Mouse (Mus musculus): ENCODE measurements around the gene Efna2. TPM values are rescaled to one million over a fixed set of nuclear protein-coding genes. Genes with fewer than 3 reads are reported as not detected.
"Not testable (repeated sequence)": the region's sequence is repeated elsewhere in the genome, so short reads cannot be mapped to it uniquely, and the experiment has no call there.

Efna2 gene
- polyA plus RNA-seq, 1 experiment from 2014 or later = 12.1 TPM

DNA sequence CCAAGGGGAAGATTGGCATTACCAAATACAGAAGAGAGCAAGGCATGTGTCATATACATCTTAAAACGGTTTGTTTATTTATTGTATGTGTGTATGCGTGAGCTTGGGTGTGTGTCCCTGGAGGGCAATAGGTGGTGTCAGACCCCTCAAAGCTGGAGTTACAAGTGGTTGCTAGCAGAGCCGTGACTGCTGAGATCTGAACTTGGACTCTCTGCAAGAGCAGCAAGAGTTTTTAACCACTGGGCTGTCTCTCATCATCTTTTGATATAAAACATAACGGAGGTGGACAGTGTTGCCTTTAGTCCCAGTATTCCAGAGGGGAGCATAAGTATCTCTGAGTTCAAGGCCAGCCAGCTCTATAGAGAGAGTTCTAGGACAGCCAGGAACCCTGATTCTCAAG lies 29.0 kb downstream of the Efna2 start:
- no peak for ATAC-seq (ENCODE audit: low read depth)
- no peak overlapping the region for H3K4me2 ChIP-seq (ENCODE audit: low read depth, low read length)

DNA sequence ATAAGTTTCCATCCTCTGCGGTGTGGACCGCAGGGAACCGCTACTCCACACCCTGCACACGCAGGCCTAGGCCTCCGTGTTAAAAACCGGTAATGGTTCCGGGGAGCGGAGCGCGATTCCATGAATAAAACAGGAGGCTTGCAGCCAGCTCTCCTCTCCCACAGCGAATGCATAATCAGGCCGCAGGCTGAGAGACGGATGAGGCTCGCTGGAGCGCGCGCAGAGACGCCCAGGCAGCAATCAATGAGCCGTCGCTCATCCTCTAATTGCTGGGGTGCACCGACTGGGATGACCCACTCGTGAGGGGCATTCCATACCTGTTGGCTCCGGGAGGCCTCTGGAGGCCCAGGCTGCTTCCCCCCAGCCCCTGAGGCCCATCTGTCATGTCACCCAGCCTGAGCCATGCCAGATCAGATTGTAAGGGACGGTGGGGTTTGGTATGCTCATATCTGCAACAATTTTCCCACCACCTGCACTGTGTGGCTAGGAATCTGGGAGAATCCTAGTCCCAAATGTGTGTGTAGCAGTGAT lies 29.6 kb downstream of the Efna2 start:
- no peaks in the 10 kb centered on the region for H3K36me3 ChIP-seq (ENCODE audit: control insufficient read depth, insufficient read depth, low read length)
- ATAC-seq (ENCODE audit: low read depth) = no peak
- no peaks in the 10 kb centered on the region for H3K9me3 ChIP-seq (ENCODE audit: control insufficient read depth, low read length)
- no peak overlapping the region for H3K27ac ChIP-seq (ENCODE audit: low read length)
- no peaks in the 10 kb centered on the region for H3K27me3 ChIP-seq (ENCODE audit: control insufficient read depth, insufficient read depth, low read depth, low read length)
- H3K4me3 ChIP-seq (ENCODE audit: low read length) = no peak overlapping the region
- H3K9ac ChIP-seq (ENCODE audit: low read length) = no peak overlapping the region
- WGBS = 16% methylated on average over 24 of the region's 24 CpGs
- H3K4me2 ChIP-seq (ENCODE audit: low read depth, low read length) = no peak overlapping the region
- no peaks in the 10 kb centered on the region for H3K4me1 ChIP-seq (replicated peaks; ENCODE audit: control insufficient read depth, insufficient read depth, low read length)

More for the DNA sequence above, 29.0 kb downstream of the Efna2 start:
- WGBS = 59% methylated on average over 4 of the region's 4 CpGs
- Histone ChIP-seq H3K36me3 (ENCODE audit: control insufficient read depth, insufficient read depth, low read length) (no peaks in the 10 kb centered on the region), H3K27ac (ENCODE audit: low read length) (no peak overlapping the region), H3K9me3 (ENCODE audit: control insufficient read depth, low read length) (no peaks in the 10 kb centered on the region), H3K9ac (ENCODE audit: low read length) (no peak overlapping the region), H3K27me3 (ENCODE audit: control insufficient read depth, insufficient read depth, low read depth, low read length) (no peaks in the 10 kb centered on the region), H3K4me1 (replicated peaks; ENCODE audit: control insufficient read depth, insufficient read depth, low read length) (no peaks in the 10 kb centered on the region), H3K4me3 (ENCODE audit: low read length) (no peak overlapping the region)

DNA sequence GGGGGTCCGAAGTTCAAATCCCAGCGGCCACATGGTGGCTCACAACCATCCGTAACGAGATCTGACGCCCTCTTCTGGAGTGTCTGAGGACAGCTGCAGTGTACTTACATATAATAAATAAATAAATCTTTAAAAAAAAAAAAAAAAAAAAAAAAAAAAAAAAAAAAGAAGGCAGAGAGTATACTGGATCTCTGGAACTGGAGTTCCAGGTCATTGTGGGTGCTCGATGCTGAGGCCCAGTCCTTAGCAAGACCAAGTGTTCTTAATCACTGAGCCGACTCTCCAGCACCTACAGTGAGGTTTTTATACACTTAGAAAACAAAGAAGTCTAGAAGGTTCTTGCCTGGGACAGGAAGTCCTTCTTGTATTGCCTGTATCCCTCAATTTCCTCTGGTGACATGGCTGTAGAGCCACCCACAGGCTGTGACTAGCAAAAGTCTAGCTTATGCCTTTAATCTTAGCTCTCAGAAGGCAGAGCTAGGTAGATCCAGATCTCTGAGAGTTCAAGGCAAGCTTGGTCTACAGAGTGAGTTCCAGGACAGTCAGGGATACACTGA lies 32.3 kb downstream of the Efna2 start:
- not testable (repeated sequence) for H3K27ac ChIP-seq (ENCODE audit: low read length); H3K4me2 ChIP-seq (ENCODE audit: low read depth, low read length); H3K4me1 ChIP-seq (replicated peaks; ENCODE audit: control insufficient read depth, insufficient read depth, low read length)

DNA sequence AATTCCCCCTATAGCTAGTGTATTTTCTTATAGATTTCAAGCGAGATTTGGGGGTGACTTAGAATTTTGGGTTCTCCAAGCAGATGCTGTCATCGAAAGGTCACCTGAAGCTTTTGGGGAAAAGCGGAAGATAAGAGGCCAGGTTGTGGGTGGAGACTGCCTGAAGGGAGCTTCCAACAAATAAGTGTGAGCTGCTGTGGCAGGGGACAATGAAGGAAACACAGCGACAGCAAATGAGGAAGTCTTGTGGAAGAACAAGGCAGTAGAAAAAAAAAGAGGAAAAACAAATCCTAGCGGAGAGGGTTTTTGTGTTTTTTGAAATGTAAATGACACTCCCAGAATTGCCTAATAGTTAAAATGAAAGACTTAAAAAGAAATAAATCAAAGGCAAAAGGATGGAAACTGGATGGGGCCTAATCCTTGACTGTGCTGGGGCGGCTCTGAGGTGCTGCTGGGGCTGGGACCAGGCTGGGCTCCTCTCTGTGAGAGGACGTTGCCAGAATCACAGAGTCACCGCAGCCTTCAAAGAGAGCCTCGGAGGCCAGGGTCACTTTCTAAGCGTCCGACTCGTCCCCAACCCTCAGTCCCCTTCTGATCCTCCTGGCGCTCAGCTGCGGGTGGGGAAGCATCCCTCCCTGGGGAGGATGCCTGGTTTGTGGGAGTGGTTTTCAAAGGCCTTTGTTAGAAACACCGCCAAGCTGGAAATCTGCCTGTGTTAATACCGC lies 35.9 kb downstream of the Efna2 start:
- Histone ChIP-seq H3K4me3 (ENCODE audit: low read length) (no peak overlapping the region), H3K9ac (ENCODE audit: low read length) (peak overlapping the region; percentile 39), H3K27ac (ENCODE audit: low read length) (no peak overlapping the region; the same call in 1 of the 2 replicates), H3K27me3 (ENCODE audit: control insufficient read depth, insufficient read depth, low read depth, low read length) (no peaks in the 10 kb centered on the region), H3K9me3 (ENCODE audit: control insufficient read depth, low read length) (no peaks in the 10 kb centered on the region), H3K36me3 (ENCODE audit: control insufficient read depth, insufficient read depth, low read length) (no peaks in the 10 kb centered on the region), H3K4me1 (replicated peaks; ENCODE audit: control insufficient read depth, insufficient read depth, low read length) (no peaks in the 10 kb centered on the region), H3K4me2 (ENCODE audit: low read depth, low read length) (no peak overlapping the region)
- no peak for ATAC-seq (ENCODE audit: low read depth)
- 29% methylated on average over 16 of the region's 16 CpGs for WGBS

More for the DNA sequence above, 32.3 kb downstream of the Efna2 start:
- WGBS = 65% methylated on average over 7 of the region's 7 CpGs
- H3K9me3 ChIP-seq (ENCODE audit: control insufficient read depth, low read length); H3K36me3 ChIP-seq (ENCODE audit: control insufficient read depth, insufficient read depth, low read length); H3K9ac ChIP-seq (ENCODE audit: low read length); H3K27me3 ChIP-seq (ENCODE audit: control insufficient read depth, insufficient read depth, low read depth, low read length); ATAC-seq (ENCODE audit: low read depth); H3K4me3 ChIP-seq (ENCODE audit: low read length): not testable (repeated sequence)

DNA sequence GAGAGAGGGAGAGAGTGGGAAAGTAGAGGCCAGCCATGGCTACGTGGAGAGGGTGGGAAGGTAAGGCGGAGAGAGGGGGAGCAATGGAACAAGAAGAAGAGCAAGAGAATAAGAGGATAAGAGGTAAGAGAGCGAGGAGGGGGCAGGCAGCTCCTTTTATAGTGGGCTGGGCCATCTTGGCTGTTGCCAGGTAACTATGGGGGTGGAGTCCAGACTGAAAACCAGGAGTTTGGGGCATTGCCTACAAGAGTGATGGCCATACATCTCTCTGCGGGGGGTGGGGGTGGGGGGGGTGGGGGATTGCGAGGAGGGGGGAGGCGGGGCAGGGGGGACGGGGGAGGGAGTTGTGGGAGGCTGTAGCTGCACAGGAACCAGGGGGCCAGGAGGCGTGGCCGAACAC lies 41.4 kb downstream of the Efna2 start:
- Histone ChIP-seq H3K4me3 (ENCODE audit: low read length) (no peak overlapping the region), H3K9ac (ENCODE audit: low read length) (no peak overlapping the region), H3K4me2 (ENCODE audit: low read depth, low read length) (no peak overlapping the region), H3K27ac (ENCODE audit: low read length) (no peak overlapping the region), H3K36me3 (ENCODE audit: control insufficient read depth, insufficient read depth, low read length) (no peaks in the 10 kb centered on the region), H3K4me1 (replicated peaks; ENCODE audit: control insufficient read depth, insufficient read depth, low read length) (peaks cover 4% of the 10 kb centered on the region), H3K27me3 (ENCODE audit: control insufficient read depth, insufficient read depth, low read depth, low read length) (no peaks in the 10 kb centered on the region), H3K9me3 (ENCODE audit: control insufficient read depth, low read length) (no peaks in the 10 kb centered on the region)
- no peak for ATAC-seq (ENCODE audit: low read depth)
- WGBS = 28% methylated on average over 9 of the region's 9 CpGs

DNA sequence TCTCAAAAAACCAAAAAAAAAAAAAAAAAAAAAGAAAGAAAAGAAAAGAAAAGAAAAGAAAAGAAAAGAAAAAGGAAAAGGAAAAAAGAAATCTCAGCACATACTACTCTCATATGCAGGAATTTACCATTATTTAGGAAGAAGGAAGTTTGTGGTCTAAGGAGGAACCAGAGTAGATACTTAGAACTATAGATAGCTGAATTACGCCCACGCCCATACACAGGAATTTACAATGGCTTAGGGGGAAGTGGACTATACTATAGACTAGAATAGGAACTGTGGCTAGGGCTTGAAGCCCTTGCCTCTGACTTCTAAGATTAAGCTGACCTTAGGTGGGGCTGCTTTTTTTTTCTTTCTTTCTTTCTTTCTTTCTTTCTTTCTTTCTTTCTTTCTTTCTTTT lies 43.9 kb downstream of the Efna2 start:
- H3K4me2 ChIP-seq (ENCODE audit: low read depth, low read length); H3K36me3 ChIP-seq (ENCODE audit: control insufficient read depth, insufficient read depth, low read length); H3K9ac ChIP-seq (ENCODE audit: low read length); ATAC-seq (ENCODE audit: low read depth); H3K27me3 ChIP-seq (ENCODE audit: control insufficient read depth, insufficient read depth, low read depth, low read length); H3K9me3 ChIP-seq (ENCODE audit: control insufficient read depth, low read length); H3K4me3 ChIP-seq (ENCODE audit: low read length); H3K27ac ChIP-seq (ENCODE audit: low read length): not testable (repeated sequence)
- WGBS = 92% methylated on average over 2 of the region's 2 CpGs
- H3K4me1 ChIP-seq (replicated peaks; ENCODE audit: control insufficient read depth, insufficient read depth, low read length) = peaks cover 18% of the 10 kb centered on the region

DNA sequence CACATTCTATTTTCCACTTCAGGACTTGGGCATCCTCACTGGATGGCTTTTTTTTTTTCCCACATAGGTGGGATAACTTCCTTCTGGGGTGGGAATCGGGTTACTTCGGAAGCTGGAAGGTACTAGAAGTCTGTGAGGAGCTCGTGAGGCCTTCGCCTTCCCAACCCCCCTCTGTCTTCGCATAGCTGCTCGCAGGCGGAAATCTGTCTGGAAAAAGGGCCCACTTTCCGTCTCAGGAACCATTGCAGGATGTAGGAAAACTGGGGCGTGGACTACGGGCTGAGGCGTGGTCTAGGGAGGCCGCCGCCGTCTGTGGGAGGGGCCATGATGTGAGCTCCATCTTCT lies 46.8 kb downstream of the Efna2 start:
- no peak for ATAC-seq (ENCODE audit: low read depth)
- Histone ChIP-seq H3K9ac (ENCODE audit: low read length) (peak overlapping the region; percentile 55), H3K9me3 (ENCODE audit: control insufficient read depth, low read length) (no peaks in the 10 kb centered on the region), H3K4me1 (replicated peaks; ENCODE audit: control insufficient read depth, insufficient read depth, low read length) (peaks cover 24% of the 10 kb centered on the region), H3K27ac (ENCODE audit: low read length) (peak overlapping the region; percentile 88), H3K36me3 (ENCODE audit: control insufficient read depth, insufficient read depth, low read length) (peaks cover 11% of the 10 kb centered on the region), H3K4me3 (ENCODE audit: low read length) (peak overlapping the region; percentile 19), H3K4me2 (ENCODE audit: low read depth, low read length) (peak overlapping the region; percentile 45), H3K27me3 (ENCODE audit: control insufficient read depth, insufficient read depth, low read depth, low read length) (no peaks in the 10 kb centered on the region)
- WGBS = under 1% methylated on average over 14 of the region's 14 CpGs

DNA sequence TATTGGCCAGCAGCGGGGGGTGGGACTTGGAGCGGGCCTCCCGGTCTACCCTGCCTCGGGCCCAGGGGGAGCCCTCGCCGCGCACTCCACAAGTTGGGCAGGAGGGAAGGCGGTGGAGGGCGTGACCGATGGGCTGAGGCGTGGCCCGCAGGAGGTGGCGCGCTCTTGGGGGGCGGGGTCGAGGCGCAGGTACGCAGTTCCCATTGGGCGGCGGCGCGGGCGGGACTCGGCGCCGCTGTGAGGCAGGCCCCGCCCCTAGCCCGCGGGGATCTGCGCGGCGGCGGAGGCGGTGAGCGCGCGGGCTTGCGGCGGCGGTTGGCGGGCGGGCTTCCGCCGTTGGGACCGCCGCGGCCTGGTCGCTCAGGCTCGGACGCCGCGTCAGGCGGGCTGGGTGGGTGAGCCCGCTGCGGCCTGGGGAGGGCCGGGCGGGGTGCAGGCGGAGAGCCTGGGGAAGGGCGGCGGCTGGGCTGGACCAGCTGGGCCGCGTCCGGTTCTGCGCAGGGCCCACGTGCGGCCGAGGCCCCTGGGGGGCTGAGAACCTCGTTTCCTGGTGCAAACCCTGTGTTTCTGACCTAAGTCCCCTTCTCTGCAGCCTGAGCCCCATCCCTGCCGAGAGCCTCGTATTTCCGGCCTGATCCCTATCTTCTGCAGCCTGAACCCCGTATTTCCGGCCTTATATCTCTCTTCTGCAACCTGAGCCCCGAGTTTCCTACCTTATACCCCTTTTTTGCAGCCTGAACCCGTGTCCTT lies 47.3 kb downstream of the Efna2 start, which contains the start of gene Mum1:
Gene Mum1, plus strand, starts transcription at position 19 of the 750 bp plus-strand sequence.
- peaks cover 24% of the 10 kb centered on the region for H3K4me1 ChIP-seq (replicated peaks; ENCODE audit: control insufficient read depth, insufficient read depth, low read length)
- H3K9ac ChIP-seq (ENCODE audit: low read length) = peak within 1 kb of the TSS; percentile 97
- peak within 1 kb of the TSS; percentile 92 for H3K27ac ChIP-seq (ENCODE audit: low read length)
- ATAC-seq (ENCODE audit: low read depth) = peak; percentile 99
- H3K27me3 ChIP-seq (ENCODE audit: control insufficient read depth, insufficient read depth, low read depth, low read length) = no peaks in the 10 kb centered on the region
- peaks cover 14% of the 10 kb centered on the region for H3K36me3 ChIP-seq (ENCODE audit: control insufficient read depth, insufficient read depth, low read length)
- peak within 1 kb of the TSS; percentile 87 for H3K4me3 ChIP-seq (ENCODE audit: low read length)
- 0% methylated on average over 59 of the region's 75 CpGs for WGBS
- H3K4me2 ChIP-seq (ENCODE audit: low read depth, low read length) = peak within 1 kb of the TSS; percentile 94
- no peaks in the 10 kb centered on the region for H3K9me3 ChIP-seq (ENCODE audit: control insufficient read depth, low read length)

DNA sequence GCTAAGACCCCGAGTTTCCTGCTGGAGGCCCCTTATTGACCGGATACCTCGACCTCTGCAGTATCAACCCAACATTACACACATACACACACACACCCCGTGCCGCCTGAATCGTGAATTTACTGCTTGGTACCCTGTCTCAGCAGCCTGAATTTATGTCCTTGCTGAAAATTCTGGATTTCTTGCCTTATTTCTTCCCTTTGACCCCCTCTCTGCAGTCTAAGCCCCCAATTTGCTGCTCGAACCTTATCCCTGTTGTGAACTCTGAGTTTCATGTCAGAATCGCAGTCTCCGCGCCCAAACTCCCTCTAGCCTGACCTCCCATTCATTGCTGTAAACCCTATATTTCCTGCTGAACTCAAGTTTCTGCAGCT lies 47.9 kb downstream of the Efna2 start:
- WGBS = 3% methylated on average over 10 of the region's 10 CpGs
- H3K27me3 ChIP-seq (ENCODE audit: control insufficient read depth, insufficient read depth, low read depth, low read length) = no peaks in the 10 kb centered on the region
- H3K9me3 ChIP-seq (ENCODE audit: control insufficient read depth, low read length) = no peaks in the 10 kb centered on the region
- peak overlapping the region; percentile 97 for H3K9ac ChIP-seq (ENCODE audit: low read length)
- ATAC-seq (ENCODE audit: low read depth) = no peak
- H3K36me3 ChIP-seq (ENCODE audit: control insufficient read depth, insufficient read depth, low read length) = peaks cover 16% of the 10 kb centered on the region
- H3K27ac ChIP-seq (ENCODE audit: low read length) = peak overlapping the region; percentile 92
- peak overlapping the region; percentile 87 for H3K4me3 ChIP-seq (ENCODE audit: low read length)
- H3K4me1 ChIP-seq (replicated peaks; ENCODE audit: control insufficient read depth, insufficient read depth, low read length) = peaks cover 24% of the 10 kb centered on the region
- H3K4me2 ChIP-seq (ENCODE audit: low read depth, low read length) = peak overlapping the region; percentile 94
